Mouse (Mus musculus): ENCODE results near the gene Plac8.

GRCm38 (mm10) chr5:100595999-100596398 lies 24.0 kb upstream of the Plac8 start:
- TF ChIP-seq CTCF (IDR thresholded peaks at IDR 0.05; ENCODE audit: low read depth, low read length) (no peak), EP300 (IDR thresholded peaks at IDR 0.05; ENCODE audit: insufficient read depth, low read depth, low read length) (no peak), POLR2A (IDR thresholded peaks at IDR 0.05; ENCODE audit: insufficient read depth, low read length) (no peak)

Measured in ES-Bruce4 (cell line).